Mouse (Mus musculus): Measurements from ENCODE around the gene Nup160.

Nup160 gene

DNA sequence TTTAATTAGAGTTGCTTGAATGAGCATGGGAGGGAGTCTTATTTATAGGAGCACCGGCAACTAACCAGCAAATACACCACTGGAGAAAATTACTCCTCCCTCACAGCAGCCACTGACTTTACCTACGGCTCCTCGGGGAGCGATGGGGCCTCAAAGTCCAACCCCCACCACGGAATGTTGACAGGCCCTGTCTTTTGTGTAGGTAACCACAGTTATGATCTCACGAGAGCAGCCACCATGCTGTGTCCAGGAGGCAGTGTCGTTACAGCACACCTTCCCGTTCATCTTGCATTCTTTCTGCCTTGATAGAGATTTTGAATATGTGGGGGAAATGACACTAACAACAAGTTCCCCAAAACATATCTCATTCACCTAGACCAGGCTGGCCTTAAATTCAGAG is at the start of gene Nup160:
TSS of gene Nup160 (plus strand) at position 209 of the 400 bp plus-strand sequence.
- in situ Hi-C loops (cut with MboI; ENCODE audit: unreplicated experiment in 2 of 2), result loop anchor here (5.0 to 10.0 kb wide), 7 partner anchors 40 to 205 kb away; partner anchors contain the start of gene Ptprj (in 1 of the 2)

DNA sequence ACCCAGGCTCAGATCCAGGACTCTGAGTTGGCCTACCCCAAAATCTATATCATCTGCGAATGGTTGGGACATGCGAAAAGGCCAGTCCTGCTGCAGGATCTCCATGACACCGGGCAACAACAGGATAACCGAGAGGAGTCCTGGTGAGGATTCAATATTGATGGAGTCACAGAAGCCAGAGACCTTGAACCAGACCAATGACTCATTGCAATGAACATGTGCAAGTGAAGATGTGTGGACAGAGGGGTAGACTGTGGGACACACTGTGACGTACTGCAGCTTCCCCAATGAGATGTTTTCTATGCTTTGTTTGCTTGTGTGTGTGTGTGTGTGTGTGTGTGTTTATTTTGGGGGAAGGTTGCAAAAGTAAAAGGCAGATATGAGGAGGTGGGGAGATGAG is 48.8 kb upstream of the Nup160 start:
- in situ Hi-C loops (cut with MboI; ENCODE audit: unreplicated experiment in 2 of 2), result loop anchor here in 1 of 2 experiments (10.0 kb wide), 1 partner anchor 123 kb away; no protein-coding TSS in a partner anchor

DNA sequence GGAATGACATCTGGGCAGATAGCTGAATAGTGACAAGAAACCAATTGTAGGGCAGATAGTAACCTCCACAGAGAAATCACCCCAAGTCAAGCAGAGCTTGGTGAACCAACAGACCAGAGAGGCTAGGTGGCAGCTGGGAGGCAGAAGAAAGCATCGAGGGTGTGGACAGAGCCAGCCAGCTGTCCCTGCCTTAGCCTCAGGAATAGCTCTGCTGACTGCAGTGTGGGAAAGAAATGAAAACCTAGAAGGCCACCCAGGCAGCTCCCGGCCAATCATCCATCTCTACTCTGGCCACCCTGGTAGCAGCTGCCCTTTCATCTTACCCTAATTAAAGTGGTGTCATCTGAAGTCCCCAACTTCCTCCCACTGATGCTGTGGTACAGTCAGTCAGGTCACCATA is 47.5 kb upstream of the Nup160 start:
- in situ Hi-C loops (cut with MboI; ENCODE audit: unreplicated experiment in 2 of 2), result loop anchor here in 1 of 2 experiments (10.0 kb wide), 1 partner anchor 125 kb away; no protein-coding TSS in a partner anchor

DNA sequence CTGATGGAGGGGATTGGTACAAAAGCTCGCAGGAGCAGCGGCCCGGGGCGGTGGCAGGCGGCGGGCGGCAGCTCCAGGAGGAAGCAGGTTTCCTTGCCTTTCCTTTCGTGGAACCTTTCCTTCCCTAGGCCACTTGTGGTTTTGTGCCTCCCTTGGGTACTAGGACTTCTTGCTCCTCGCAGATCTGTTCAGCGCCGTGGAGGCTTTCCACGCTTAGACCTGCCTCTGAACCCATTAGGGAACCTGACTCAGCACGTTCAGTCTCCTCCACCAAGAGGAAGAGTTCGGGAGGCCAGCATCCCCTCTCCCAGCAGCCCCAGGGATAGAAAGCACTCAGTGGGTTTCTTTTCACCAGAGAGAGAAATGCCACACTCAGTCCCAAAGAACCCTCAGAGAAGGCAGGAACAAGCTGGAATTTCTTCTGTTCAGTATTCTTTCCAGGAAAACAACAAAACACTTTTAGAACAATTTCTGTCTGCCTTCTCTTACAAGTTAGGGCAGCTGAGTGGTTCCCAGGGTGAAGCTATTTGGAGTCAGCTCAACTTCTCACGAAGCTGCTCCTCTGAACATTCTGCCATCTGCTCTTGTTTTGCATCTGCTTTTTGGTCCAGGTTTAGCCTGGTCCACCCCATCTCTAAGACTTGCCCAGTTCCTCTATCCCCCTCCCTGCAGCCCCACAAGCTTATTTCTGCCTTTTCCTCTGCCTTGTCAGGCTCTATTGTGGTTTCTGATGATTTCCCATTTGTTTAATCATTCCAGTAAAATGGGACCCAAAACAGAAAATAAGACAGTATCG is 44.9 kb upstream of the Nup160 start:
- in situ Hi-C loops (cut with MboI; ENCODE audit: unreplicated experiment in 2 of 2), result loop anchor here in 1 of 2 experiments (5.0 kb wide), 1 partner anchor 45 kb away; the partner anchor contains the start of gene Nup160

DNA sequence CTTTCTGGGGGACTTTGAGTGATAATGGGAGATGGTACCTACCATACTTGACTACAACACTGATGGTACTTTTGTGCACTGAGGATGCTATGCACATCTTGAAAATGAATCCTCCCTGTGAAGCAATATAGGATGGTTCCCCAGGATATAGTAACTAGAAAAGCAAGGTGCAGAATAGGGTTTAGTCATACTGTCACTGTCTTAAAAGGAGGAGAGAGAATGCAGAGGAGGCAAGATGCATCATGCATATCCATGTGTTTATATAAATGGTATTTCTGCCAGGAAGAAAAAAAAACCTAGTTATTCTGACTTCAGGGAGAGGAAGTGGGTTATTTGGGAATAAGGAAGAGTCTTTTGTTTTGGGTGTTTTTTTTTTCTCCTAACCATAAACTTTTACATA is 42.3 kb upstream of the Nup160 start:
- in situ Hi-C loops (cut with MboI; ENCODE audit: unreplicated experiment in 2 of 2), result loop anchor here (5.0 kb wide), 1 partner anchor 43 kb away; the partner anchor contains the start of gene Nup160 (in 2 of the 2)

DNA sequence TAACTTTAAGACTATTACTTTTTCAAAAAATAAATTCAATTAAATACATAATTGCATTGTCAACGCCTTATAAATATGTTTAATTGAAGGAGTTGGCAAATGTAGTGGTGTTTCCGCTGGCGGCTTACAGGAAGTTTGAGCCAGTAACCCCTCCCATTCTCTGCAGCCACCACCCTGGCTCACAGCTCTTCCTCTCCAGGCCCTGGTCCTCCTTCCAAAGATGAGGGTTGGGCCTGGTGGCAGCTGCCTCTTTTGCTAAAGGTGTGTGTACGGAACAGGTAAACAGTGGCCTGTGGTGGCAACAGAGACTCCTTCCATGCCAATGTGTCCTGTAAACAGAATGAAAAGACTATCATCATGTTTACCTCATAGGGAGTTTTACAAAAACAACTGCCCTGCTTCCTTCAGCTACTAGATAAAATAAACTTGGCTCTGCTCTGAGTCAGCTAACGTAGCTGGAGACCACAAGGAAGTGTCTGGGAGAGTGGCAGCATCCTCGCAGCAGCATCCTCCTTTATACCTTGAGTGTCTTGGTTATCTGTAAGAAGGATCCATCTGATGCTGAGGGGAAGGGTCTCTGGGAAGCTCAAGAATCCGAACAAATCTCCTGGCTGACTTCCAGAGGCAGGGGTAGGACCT is 41.8 kb upstream of the Nup160 start:
- in situ Hi-C loops (cut with MboI; ENCODE audit: unreplicated experiment in 2 of 2), result loop anchor here in 1 of 2 experiments (5.0 kb wide), 1 partner anchor 42 kb away; the partner anchor contains the start of gene Nup160

DNA sequence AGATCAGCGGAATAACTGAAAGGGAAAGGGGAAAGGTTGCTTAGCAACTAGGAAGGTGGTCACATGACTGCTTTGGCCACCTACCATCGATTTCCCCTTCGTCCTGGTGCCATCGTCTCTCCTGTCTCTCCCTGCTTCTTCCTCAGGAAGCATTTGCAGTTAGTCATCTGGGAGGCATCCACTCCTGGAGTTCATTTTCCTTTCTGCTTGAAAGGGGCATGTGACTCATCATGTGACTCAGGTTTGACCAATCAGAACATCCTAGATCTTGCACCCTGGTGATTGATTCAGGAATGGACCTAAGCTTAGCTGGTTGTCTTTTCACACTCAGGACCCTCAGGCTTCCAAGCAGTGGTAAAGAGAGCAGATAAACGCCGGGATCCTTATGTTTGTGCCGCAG is 40.2 kb upstream of the Nup160 start:
- in situ Hi-C loops (cut with MboI; ENCODE audit: unreplicated experiment in 2 of 2), result loop anchor here in 1 of 2 experiments (5.0 kb wide), 1 partner anchor 40 kb away; the partner anchor contains the start of gene Nup160

DNA sequence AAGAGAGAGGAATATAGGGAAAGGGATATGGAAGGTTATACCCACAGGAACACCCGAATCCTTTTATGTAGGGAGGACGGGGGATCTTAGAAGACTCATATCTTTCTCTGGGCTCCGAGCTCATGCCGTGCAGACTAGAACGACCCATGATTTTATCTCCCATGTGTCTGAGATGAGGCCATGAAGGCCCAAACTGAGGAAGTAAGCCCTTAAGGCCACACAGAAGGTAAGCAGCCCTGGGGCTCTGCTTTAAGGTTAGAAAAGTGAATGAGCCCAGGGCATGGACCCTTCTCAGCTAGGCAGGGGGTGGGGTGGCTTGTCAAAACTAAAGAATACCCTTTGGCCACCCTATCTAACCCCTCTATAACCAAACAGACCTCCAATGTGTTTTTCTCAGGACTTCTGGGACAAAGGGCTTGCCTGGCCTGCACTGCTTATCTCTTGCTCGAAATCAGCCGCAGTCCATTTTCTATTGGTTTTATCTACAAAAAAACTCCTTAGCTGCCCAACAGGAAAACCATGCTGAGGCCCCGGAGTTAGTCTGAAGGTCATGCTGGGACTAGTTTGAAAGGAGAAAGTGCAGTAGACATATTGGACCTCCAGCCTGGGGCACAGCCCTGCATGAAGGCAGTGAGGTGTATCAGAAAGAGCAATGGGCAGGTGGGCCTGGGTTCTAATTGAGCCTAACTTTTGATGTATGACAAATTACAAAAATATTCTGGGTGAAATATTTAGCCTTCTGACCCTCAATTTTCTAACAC is 37.8 kb upstream of the Nup160 start:
- in situ Hi-C loops (cut with MboI; ENCODE audit: unreplicated experiment in 2 of 2), result loop anchor here in 1 of 2 experiments (5.0 kb wide), 1 partner anchor 38 kb away; the partner anchor contains the start of gene Nup160

DNA sequence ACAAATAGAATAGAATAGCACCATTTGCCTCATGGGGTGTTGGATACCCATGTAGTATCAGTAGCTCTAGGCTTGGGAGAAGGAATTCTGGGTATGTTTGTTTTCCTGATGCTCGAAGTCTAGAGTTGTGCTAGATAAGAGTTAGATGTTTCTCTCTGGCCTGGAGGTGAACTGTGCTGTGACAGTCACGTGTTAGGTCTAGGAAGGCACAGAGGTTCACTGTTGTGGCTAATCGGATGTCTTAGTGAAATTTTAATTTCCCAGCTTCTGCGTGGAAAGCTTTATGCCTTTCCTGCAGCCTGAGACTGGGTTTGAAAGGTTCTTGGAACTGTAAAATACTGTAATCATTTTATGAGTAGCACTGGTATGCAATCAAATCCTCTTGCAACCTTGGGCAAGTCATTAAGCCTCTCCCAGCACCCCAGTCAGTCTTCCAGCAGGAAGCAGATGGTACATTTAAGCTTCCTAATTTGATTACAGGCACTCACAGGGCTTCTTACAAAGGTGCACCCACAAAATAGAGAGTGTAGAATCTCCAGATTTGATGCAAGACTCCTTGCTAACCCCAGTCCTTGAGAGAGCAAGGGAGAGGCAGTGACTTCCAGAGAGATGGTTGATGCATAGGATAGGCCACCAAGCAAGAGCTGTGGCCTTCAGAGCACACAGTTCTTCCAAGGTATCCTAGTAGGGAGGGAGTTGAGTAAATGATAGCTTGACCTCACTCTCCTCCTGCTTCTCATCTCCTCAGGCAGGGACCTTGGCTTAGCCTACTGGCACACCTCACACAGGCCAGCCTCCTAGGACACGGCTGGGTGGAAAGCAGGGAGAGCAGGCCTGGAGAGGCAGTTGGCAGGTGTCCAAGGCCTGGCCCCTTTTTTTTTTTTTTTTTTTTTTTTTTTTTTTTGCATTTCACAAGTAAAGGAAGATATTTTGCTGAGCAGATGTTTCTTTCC is 37.0 kb upstream of the Nup160 start:
- in situ Hi-C loops (cut with MboI; ENCODE audit: unreplicated experiment in 2 of 2), result loop anchor here in 1 of 2 experiments (5.0 kb wide), 1 partner anchor 37 kb away; the partner anchor contains the start of gene Nup160

DNA sequence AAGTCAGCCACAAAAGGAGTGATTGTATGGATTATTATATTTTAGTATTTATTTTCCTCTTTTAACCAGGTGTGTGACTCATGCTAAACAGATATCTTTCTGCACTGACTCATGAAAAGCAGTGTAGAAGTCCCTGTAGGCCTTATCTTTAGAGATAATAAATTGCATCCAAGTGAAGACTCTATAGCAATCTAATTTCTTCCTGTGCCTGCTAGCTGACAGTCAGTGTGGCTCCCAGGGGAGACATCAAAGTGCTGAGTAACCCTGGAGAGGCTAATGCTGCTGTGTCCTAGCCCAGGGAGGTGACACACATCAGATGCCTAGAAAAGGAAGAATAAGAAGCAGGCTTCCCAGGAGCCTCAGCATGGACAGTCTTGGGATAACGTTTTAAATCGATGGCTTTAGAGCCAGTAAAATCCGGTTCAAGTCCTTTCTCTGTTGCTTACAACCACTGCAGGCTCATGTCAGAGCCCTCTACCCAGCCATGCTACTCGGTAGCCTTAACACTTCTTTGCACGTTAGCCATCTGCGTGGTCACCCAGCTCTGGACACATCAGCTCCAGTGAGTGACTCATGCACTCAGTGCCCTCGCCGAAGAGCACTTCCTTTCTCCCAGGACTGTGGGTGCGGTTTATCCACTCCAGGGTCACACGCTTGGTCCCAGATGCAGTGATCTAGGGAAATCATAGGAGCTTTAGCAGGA is 35.9 kb upstream of the Nup160 start:
- in situ Hi-C loops (cut with MboI; ENCODE audit: unreplicated experiment in 2 of 2), result no loop called here

DNA sequence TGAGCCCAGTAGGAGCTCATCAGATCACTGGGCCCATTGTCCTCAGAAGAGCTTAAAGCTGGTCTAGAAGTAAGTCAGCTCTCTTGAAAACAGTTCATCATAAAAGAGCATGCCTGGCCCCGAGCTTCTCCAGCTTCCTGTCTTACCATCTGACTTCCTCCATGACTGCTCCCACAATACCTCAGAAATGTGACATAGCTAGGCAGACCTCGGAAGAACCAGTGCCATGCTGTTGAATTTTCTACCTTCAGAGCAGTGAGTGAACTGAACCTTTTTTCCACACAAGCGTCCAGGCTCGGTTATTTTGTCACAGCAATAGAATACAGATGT is 35.3 kb upstream of the Nup160 start:
- in situ Hi-C loops (cut with MboI; ENCODE audit: unreplicated experiment in 2 of 2), result no loop called here

DNA sequence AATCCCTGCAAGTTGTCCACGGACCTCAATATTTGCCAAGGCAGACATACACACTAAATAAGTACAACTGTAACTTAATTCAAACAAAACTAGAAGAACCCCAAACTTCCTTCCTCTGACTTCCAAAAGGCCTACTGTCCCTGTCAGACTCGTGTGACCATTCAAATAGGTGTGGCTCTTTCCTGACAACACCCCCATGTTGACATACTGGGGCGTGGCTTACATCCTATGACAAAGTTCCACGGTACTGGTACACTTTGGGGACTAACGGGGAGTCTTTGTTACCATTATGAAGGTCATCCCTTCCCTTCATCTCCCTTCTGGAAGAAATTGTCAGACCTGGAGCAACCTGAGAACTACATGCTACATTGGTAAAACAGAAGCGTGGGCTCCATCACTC is 29.9 kb upstream of the Nup160 start:
- in situ Hi-C loops (cut with MboI; ENCODE audit: unreplicated experiment in 2 of 2), result no loop called here

DNA sequence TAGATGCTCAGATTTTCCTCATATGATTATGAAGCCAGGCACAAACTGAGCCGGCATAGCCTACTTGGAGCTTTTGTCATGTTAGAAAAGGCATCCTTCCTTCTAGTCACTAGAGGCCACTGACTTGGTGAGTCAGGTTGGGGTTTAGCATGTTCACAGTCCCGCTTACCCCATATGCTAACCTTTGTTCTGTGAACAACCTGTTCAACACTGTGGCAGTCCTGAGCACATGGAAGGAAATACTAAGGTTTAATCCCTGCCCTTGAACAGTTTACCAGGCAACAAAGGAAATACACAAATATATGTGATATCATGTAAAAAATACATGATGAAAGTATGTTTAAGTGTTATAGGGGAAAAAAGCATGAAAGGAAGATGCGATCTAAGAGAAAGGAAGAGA is 27.6 kb upstream of the Nup160 start:
- in situ Hi-C loops (cut with MboI; ENCODE audit: unreplicated experiment in 2 of 2), result no loop called here

DNA sequence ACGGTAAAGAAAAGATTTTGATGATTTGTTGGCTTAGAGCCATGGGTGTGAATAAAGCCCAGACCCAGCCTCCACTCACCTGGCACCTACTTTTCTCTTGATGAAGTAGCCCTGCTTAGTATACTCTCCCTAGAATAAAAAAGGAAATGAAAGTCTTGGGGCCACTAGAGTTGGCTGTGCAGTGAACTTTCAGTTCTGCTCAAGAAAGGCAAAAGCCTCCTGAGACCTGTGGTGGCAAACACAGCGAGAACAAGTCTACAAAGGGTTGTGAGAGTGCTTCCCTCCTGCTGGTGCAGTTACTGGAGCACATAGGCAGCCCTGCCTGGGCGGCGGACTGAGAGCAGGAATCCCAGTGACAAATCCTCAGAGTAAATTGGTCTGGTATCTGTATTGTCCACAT is 27.1 kb upstream of the Nup160 start:
- in situ Hi-C loops (cut with MboI; ENCODE audit: unreplicated experiment in 2 of 2), result no loop called here

DNA sequence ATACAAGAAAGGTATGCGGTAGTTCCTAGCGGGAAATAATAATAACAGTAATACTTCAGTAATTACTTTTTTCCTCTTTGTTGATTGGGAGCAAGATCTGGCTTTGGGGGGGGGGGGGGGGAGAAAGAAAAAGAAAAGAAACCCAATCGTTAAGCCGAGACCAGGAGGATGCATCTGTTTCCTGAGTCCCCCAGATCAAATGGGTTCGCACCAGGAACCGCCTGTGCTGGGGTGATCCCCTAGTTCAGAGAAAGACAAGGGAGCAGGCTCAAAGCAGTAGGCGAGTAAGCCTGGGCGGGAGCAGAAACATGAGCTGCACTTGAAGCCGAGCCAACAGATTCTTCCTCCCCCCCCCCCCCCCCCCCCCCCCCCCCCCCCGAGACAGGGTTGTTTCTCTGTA is 24.9 kb upstream of the Nup160 start:
- in situ Hi-C loops (cut with MboI; ENCODE audit: unreplicated experiment in 2 of 2), result no loop called here

DNA sequence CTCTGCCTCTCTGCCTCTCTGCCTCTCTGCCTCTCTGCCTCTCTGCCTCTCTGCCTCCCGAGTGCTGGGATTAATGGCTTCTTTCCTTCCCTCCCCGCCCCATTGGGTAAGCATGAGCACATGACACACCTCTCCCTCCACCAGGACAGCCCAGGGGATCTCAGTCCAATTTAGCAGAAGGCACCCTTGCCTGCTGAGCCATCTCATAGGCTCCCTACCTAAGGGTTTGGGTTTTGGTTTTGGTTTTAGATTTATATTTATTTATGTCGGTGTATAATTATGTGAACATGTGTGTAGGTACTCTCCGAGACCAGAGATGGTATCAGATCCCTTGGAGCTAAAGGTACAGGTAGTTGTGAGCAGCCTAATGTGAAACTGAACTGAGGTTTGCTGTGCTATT is 24.0 kb upstream of the Nup160 start:
- in situ Hi-C loops (cut with MboI; ENCODE audit: unreplicated experiment in 2 of 2), result no loop called here

DNA sequence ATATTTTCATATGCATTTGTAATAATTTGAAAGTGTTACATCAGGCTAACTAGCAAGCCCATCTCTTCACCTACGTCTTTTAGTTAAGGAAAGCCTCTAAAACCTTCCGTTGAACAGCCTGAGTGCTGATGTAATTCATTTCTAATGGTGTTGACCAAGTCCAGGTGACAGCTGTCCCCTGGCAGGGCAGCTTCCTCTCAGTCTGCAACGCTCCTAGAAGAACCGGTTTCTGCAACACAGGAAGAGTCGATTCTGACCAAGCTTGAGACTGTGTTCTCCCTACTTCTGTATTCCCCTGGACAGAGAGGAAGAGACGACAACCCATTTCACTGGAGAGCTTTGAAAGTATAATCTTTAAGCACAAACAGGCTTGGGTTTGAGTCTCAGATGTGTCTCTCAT is 21.6 kb upstream of the Nup160 start:
- in situ Hi-C loops (cut with MboI; ENCODE audit: unreplicated experiment in 2 of 2), result no loop called here

DNA sequence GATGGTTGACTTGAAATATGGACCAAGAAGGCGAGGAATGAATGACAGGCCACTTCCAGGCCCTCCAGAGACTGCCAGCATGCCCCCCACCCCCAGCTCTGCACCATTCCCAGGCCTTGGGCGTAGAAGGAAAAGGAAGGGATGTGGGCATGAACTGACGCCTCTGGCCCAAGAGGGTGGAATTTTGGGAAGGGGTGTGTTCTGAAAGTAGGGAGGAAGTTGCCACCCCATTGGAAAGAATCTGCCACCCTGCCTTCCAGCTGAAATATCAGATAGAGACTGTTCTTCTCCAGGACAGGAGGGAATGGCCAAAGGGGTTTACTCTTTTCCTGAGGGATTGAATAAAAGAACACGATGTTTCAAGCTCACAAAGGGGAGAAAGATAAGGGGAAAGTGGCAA is 18.4 kb upstream of the Nup160 start:
- in situ Hi-C loops (cut with MboI; ENCODE audit: unreplicated experiment in 2 of 2), result no loop called here

DNA sequence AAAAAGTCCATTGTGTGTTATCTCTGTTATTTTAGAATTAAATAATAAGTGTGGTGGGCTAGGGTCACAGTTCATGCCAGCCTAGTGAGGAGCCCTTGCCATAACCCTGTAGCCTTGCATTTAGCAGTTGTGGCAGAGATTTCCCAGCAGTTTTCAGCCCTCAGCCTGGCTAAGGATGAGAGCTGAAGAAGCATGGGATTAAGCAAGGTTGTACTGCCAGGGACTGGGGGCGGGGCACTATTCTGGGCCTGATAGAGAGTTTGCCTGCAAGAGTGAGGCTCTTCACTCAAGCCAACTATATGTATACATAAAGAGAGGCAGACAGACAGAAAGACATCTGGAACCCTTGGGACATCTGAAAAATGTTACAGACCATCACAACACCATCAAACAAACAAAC is 18.0 kb upstream of the Nup160 start:
- in situ Hi-C loops (cut with MboI; ENCODE audit: unreplicated experiment in 2 of 2), result no loop called here

Measured in v-Abl transformed pro-B cells (cell line).